Mouse (Mus musculus) cerebellum, adult 2 months (tissue): ENCODE measurements at regions not wholly inside any gene's neighbourhood (a gene's known extent, or its start where the extent isn't known, plus 50 kb on each side); places are given as distances from the start of the nearest gene placed in this dataset.

Source experiments
- CTCF ChIP-seq: fragments of 200-500 bp; IDR thresholded peaks from 2 replicates; pipeline ENCODE4 v1.5.1; 2011; ENCODE audit warnings: low read depth, mild to moderate bottlenecking, control low read depth, low read length, moderate library complexity, borderline replicate concordance; ENCODE audit not compliant: insufficient read depth
- POLR2A ChIP-seq: fragments of 200-500 bp; IDR thresholded peaks from 2 replicates; pipeline ENCODE4 v1.6.1; 2011; ENCODE audit warnings: low read length, control low read depth, borderline replicate concordance; ENCODE audit not compliant: insufficient read depth

DNA sequence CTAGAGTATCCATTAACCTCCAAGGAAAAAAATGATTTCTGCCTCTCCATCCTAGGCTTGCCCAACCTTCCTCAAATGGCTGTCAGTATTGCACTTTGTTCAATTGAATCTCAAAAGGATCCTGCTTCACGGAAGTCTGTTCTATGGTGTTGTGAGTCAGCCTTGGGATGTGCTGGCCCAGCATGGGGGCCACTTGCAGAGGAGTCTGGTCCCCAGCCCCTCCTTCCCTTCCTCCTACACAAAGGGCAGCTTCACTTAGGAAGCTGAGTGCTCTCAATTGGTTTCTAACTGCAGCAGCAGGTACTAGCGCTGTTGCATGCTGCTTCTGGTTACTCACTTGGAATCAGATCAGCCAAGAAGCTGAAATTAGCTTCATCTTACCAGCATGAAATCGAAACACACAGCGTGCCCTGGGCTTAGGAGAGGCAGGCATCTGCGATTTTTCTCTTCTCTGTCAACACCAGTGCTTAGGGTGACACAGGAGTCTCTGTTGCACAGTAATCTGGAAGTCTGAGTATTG, 80.8 kb upstream of the Nanos1 start:
- TF ChIP-seq CTCF, result no peak
- no peak for TF ChIP-seq POLR2A
